Mouse (Mus musculus) C2C12 (cell line): ENCODE results near the gene Ndufb2.

Experiments used
- CEBPB ChIP-seq: IDR thresholded peaks from one replicate; pipeline ENCODE4 v1.6.1; 2011; ENCODE audit warnings: low read depth, mild to moderate bottlenecking, control low read depth, moderate library complexity
- CTCF ChIP-seq: IDR thresholded peaks from one replicate; pipeline ENCODE4 v1.5.1; 2011; ENCODE audit not compliant: control insufficient read depth, insufficient read depth, insufficient read length
- FOSL1 ChIP-seq: IDR thresholded peaks from one replicate; pipeline ENCODE4 v1.8.0; 2011; ENCODE audit warnings: mild to moderate bottlenecking, low read length; ENCODE audit not compliant: poor library complexity, insufficient read depth, severe bottlenecking
- MAX ChIP-seq: IDR thresholded peaks from one replicate; pipeline ENCODE4 v1.6.1; 2011; ENCODE audit warnings: mild to moderate bottlenecking, control low read depth
- MYOD1 ChIP-seq: IDR thresholded peaks from one replicate; pipeline ENCODE4 v1.6.1; 2011; ENCODE audit warnings: low read depth; ENCODE audit not compliant: control insufficient read depth, insufficient read length
- MYOG ChIP-seq: IDR thresholded peaks from one replicate; pipeline ENCODE4 v1.6.1; 2011; ENCODE audit not compliant: control insufficient read depth, insufficient read length; ENCODE audit errors: extremely low read depth
- USF1 ChIP-seq: IDR thresholded peaks from one replicate; pipeline ENCODE4 v1.6.1; 2011; ENCODE audit warnings: low read depth, mild to moderate bottlenecking, control low read depth, moderate library complexity

- TF ChIP-seq CTCF (peak; percentile 37), FOSL1 (no peak), MYOD1 (no peak), MAX (no peak), CEBPB (no peak), MYOG (no peak), USF1 (no peak)
Measured at GRCm38 (mm10) chr6:39562166-39563015, 30.0 kb upstream of the Ndufb2 start.
